Mouse (Mus musculus) neural tube, embryonic 11.5 days (tissue): ENCODE measurements around the gene Fth1. TPM values are rescaled to one million over a fixed set of nuclear protein-coding genes. Genes with fewer than 3 reads are reported as not detected.

ENCODE experiments used
- ATAC-seq: fragments of 200-750 bp; cut with Nextera tagmentation; 2 replicates; pipeline ENCODE4 v1.8.0; 2017; ENCODE audit warnings: moderate number of reproducible peaks, mild to moderate bottlenecking, moderate TSS enrichment, moderate library complexity; ENCODE audit not compliant: insufficient read depth, low FRiP score, low TSS enrichment
- DNase-seq: peaks from one replicate; pipeline ENCODE4 v3.0.0-alpha.2; 2015; ENCODE audit warnings: low spot score
- H3K27ac ChIP-seq: fragments of 300-500 bp; sonication (generic); 2 replicates; pipeline ENCODE4 v1.5.1; 2014; ENCODE audit warnings: low read depth, mild to moderate bottlenecking, low read length
- H3K27me3 ChIP-seq: fragments of 300-500 bp; sonication (generic); 2 replicates; pipeline ENCODE4 v1.6.1; 2014; ENCODE audit warnings: mild to moderate bottlenecking, low read length, mixed read lengths; ENCODE audit not compliant: control insufficient read depth, insufficient read depth
- H3K36me3 ChIP-seq: fragments of 300-500 bp; sonication (generic); 2 replicates; pipeline ENCODE4 v1.6.1; 2014; ENCODE audit warnings: mild to moderate bottlenecking, low read length, moderate library complexity, mixed read lengths; ENCODE audit not compliant: control insufficient read depth, insufficient read depth
- H3K4me1 ChIP-seq: fragments of 300-500 bp; sonication (generic); 2 replicates; pipeline ENCODE4 v1.6.1; 2014; ENCODE audit warnings: low read length, mixed read lengths; ENCODE audit not compliant: control insufficient read depth, insufficient read depth
- H3K4me2 ChIP-seq: fragments of 300-500 bp; sonication (generic); 2 replicates; pipeline ENCODE4 v1.6.1; 2014; ENCODE audit warnings: low read depth, mild to moderate bottlenecking, moderate library complexity
- H3K4me3 ChIP-seq: fragments of 300-500 bp; sonication (generic); 2 replicates; pipeline ENCODE4 v1.5.1; 2014; ENCODE audit warnings: low read depth, low read length
- H3K9ac ChIP-seq: fragments of 300-500 bp; sonication (generic); 2 replicates; pipeline ENCODE4 v1.6.1; 2014; ENCODE audit warnings: mild to moderate bottlenecking, low read length
- H3K9me3 ChIP-seq: fragments of 300-500 bp; sonication (generic); 2 replicates; pipeline ENCODE4 v1.6.1; 2016; ENCODE audit warnings: low read length; ENCODE audit not compliant: control insufficient read depth
- WGBS: fragments of 180-500 bp; shearing (Covaris S2); extraction: QIAGEN DNeasy Blood & Tissue Kit; methylation state at CpG from one replicate; pipeline ENCODE4 v1.1.7; 2014; 5-methylcytosine and 5-hydroxymethylcytosine counted together
- polyA plus RNA-seq: library from polyadenylated mRNA; unstranded; fragments of >200 nt; fragmentation: Nextera tagmentation; extraction: Ambion mirVana; gene quantifications from 2 replicates; pipeline ENCODE4 v1.2.1, GENCODE M21; 2014

Gene Fth1
- polyA plus RNA-seq, 1 experiment from 2014 or later: 1,187 TPM

DNA sequence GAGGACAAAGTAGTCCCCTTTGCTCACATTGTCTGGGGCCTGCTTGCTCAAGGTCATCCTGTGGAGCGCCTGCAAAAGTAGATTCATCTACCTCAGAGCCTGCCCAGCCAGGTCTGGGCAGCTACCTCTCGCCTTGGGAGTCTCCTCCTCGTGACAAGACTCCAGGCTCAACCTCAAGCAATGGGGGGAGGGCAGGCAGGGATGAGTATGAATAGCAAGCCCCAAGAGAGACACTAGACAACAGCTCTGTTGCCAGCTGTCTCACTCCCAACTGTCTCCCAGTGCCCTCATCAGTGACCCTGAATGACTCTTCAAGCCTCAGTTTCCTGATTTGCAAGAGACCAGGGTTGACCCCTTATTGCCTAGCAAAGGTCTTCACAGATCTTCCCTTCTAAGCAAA lies 33.0 kb downstream of the Fth1 start:
- Histone ChIP-seq H3K9ac (no peak overlapping the region), H3K27me3 (no peaks in the 10 kb centered on the region), H3K4me2 (no peak overlapping the region), H3K4me1 (0 out of 2 replicates have a peak, but pooled peaks cover 3% of the 10 kb centered on the region), H3K9me3 (no peaks in the 10 kb centered on the region), H3K27ac (peak overlapping the region; percentile 77), H3K36me3 (no peaks in the 10 kb centered on the region), H3K4me3 (no peak overlapping the region)
- DNase-seq: no peak
- 58% methylated on average over 3 of the region's 3 CpGs for WGBS
- ATAC-seq: no peak

GRCm38 (mm10) chr19:10013913-10014312 lies 33.5 kb downstream of the Fth1 start:
- Histone ChIP-seq H3K9me3 (no peaks in the 10 kb centered on the region), H3K9ac (no peak overlapping the region), H3K27me3 (no peaks in the 10 kb centered on the region), H3K27ac (peak overlapping the region; percentile 77; the same call in 1 of the 2 replicates), H3K4me3 (no peak overlapping the region), H3K4me2 (no peak overlapping the region), H3K4me1 (peaks cover 6% of the 10 kb centered on the region; the same call in 1 of the 2 replicates), H3K36me3 (no peaks in the 10 kb centered on the region)
- ATAC-seq (no peak), DNase-seq (peak; percentile 66)
- 49% methylated on average over 5 of the region's 5 CpGs for WGBS

DNA sequence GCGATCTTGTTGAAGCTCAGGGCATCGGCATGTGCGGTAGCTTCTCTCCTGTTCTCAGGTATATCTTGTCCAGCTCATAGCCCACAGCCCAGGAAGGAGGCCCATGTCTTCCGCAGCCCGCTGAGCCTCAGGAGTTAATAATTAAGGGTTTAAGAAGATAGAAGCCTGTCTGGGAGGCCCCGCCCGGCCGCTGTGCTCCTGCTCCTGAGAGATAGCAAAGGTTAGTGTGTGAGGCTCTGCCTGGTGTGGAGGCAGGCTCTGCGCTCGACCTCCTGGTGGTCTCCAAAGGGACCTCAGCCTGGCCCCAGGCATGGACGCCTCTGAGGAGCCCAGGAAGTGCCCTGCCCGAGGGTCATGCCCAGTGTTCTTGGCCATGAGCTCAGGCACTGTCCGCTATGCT lies 34.4 kb downstream of the Fth1 start:
- no peak for ATAC-seq
- 85% methylated on average over 13 of the region's 13 CpGs for WGBS
- no peak overlapping the region for H3K27ac ChIP-seq
- H3K9me3 ChIP-seq: no peaks in the 10 kb centered on the region
- no peak overlapping the region for H3K4me2 ChIP-seq
- peaks cover 6% of the 10 kb centered on the region; the same call in 1 of the 2 replicates for H3K4me1 ChIP-seq
- no peak overlapping the region for H3K4me3 ChIP-seq
- H3K27me3 ChIP-seq: no peaks in the 10 kb centered on the region
- H3K36me3 ChIP-seq: no peaks in the 10 kb centered on the region
- no peak for DNase-seq
- no peak overlapping the region for H3K9ac ChIP-seq

GRCm38 (mm10) chr19:10015442-10015841 lies 35.0 kb downstream of the Fth1 start:
- no peaks in the 10 kb centered on the region for H3K9me3 ChIP-seq
- 68% methylated on average over 4 of the region's 4 CpGs for WGBS
- DNase-seq (no peak), ATAC-seq (no peak)
- H3K4me2 ChIP-seq: no peak overlapping the region
- H3K4me1 ChIP-seq: peaks cover 6% of the 10 kb centered on the region; the same call in 1 of the 2 replicates
- no peaks in the 10 kb centered on the region for H3K27me3 ChIP-seq
- no peak overlapping the region for H3K9ac ChIP-seq
- no peak overlapping the region for H3K4me3 ChIP-seq
- H3K36me3 ChIP-seq: no peaks in the 10 kb centered on the region
- H3K27ac ChIP-seq: no peak overlapping the region

- no peak overlapping the region for H3K4me2 ChIP-seq
- H3K9me3 ChIP-seq: no peaks in the 10 kb centered on the region
- H3K36me3 ChIP-seq: no peaks in the 10 kb centered on the region
- 92% methylated on average over 4 of the region's 4 CpGs for WGBS
- no peak overlapping the region for H3K27ac ChIP-seq
- DNase-seq: no peak
- H3K4me3 ChIP-seq: no peak overlapping the region
- no peak overlapping the region for H3K9ac ChIP-seq
- no peak for ATAC-seq
- peaks cover 6% of the 10 kb centered on the region; the same call in 1 of the 2 replicates for H3K4me1 ChIP-seq
- no peaks in the 10 kb centered on the region for H3K27me3 ChIP-seq
These were observed 35.8 kb downstream of the Fth1 start for GRCm38 (mm10) chr19:10016151-10016550.

DNA sequence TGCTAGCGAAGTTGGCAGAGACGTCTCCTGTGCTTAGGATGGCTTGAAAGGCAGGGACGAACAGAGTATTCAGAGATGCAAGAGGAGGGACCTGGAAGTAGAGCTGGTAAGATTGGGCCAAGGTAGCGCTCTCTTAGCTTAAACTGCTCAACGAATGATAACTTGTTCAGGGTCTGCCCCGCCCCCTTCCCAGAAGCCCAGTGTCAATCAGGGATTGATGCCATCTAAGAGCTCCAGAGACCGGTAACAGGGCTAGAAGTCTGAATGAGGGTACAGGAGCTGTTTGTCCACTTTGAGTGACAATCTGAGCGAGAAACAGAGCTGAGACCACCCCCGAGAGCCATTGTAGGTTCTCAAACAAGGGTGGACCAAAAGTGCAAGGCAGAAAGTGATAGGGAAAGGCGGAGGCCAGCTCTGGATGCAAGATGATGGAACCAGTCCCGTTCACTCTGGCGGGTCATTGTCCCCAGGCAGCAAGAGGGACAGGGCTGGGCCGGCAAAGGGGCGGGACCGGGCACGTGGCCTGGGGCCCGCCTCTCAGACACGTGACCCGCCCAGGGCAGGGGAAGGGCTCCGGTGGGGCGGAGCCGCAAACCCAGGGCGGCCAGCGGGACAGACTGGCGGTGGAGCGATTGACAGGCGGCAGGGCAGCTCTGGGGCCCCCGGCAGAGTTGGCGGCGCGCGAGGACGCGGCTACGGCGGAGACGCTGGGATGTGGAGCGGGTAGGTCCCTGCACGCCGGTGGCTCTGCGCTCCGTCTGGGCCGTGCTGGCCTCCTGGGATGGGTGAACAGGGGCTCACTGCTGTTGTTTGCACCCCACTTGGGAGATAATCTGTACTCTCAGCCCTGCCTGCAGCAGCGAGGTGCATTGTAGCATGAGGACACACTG lies 37.5 kb downstream of the Fth1 start:
- peak overlapping the region; percentile 51 for H3K4me3 ChIP-seq
- H3K27me3 ChIP-seq: no peaks in the 10 kb centered on the region
- H3K4me1 ChIP-seq: peaks cover 6% of the 10 kb centered on the region; the same call in 1 of the 2 replicates
- peak overlapping the region; percentile 80 for H3K4me2 ChIP-seq
- peak overlapping the region; percentile 37; the same call in 1 of the 2 replicates for H3K27ac ChIP-seq
- H3K36me3 ChIP-seq: no peaks in the 10 kb centered on the region
- H3K9me3 ChIP-seq: no peaks in the 10 kb centered on the region
- WGBS: 6% methylated on average over 43 of the region's 44 CpGs
- peak; percentile 98 for ATAC-seq
- H3K9ac ChIP-seq: peak overlapping the region; percentile 68
- peak; percentile 93 for DNase-seq

GRCm38 (mm10) chr19:10018527-10018818 lies 38.1 kb downstream of the Fth1 start:
- Histone ChIP-seq H3K9ac (peak overlapping the region; percentile 68), H3K27ac (no peak overlapping the region), H3K9me3 (no peaks in the 10 kb centered on the region), H3K36me3 (no peaks in the 10 kb centered on the region), H3K27me3 (no peaks in the 10 kb centered on the region), H3K4me3 (peak overlapping the region; percentile 51), H3K4me2 (peak overlapping the region; percentile 80), H3K4me1 (peaks cover 6% of the 10 kb centered on the region; the same call in 1 of the 2 replicates)
- WGBS: 2% methylated on average over 3 of the region's 3 CpGs
- no peak for ATAC-seq
- no peak for DNase-seq

DNA sequence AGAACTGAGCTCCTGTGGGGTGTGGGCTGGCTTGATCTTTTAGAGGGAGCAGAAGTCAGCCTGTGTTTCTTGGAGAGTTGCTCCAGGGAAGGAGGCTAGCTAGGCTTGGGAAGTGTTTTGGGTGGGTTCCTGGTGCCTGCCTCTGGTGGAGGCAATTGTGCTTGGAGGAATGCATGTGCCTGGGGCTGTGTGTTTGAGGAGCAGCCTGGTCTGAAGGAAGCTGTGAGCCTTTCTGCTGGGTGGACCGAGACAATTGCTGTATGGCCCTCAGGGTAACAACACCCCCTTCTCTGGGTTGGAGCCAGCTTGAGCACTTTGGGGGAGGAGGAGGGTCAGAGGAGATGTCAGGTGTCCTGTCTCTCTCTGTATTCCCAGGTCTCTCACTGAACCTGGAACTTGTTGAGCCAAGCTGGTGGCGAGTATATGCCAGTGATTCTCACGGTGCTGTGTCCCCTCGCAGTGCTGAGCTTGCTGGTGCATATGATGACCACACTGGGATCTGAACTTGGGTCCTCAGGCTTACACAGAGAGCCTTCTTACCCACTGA lies 38.9 kb downstream of the Fth1 start:
- Histone ChIP-seq H3K4me2 (peak overlapping the region; percentile 80), H3K9me3 (no peaks in the 10 kb centered on the region), H3K27me3 (no peaks in the 10 kb centered on the region), H3K4me1 (peaks cover 6% of the 10 kb centered on the region; the same call in 1 of the 2 replicates), H3K36me3 (no peaks in the 10 kb centered on the region), H3K4me3 (peak overlapping the region; percentile 51; the same call in 1 of the 2 replicates), H3K9ac (no peak overlapping the region), H3K27ac (no peak overlapping the region)
- ATAC-seq (no peak), DNase-seq (no peak)
- WGBS: 59% methylated on average over 4 of the region's 4 CpGs
